Mouse (Mus musculus): Measurements from ENCODE around the gene Zfp446.
A peak's percentile ranks its signal among the peaks of the same experiment; 100 is the strongest.

Gene Zfp446

GRCm38 (mm10) chr7:12986906-12987305 is 9.3 kb downstream of the Zfp446 start:
- no peak for DNase-seq (ENCODE audit: inconsistent ontology term)

- no peak for DNase-seq (ENCODE audit: inconsistent ontology term)
Observed at GRCm38 (mm10) chr7:12987409-12988189, 10.0 kb downstream of the Zfp446 start.

GRCm38 (mm10) chr7:12992222-12992621 is 14.6 kb downstream of the Zfp446 start:
- DNase-seq (ENCODE audit: inconsistent ontology term) = no peak

GRCm38 (mm10) chr7:12993148-12993547 is 15.5 kb downstream of the Zfp446 start:
- DNase-seq (ENCODE audit: inconsistent ontology term) = no peak

- DNase-seq (ENCODE audit: inconsistent ontology term) = no peak
Observed at GRCm38 (mm10) chr7:12995862-12996261, 18.2 kb downstream of the Zfp446 start.

- no peak for DNase-seq (ENCODE audit: inconsistent ontology term)
Observed at GRCm38 (mm10) chr7:12997230-12997629, 19.6 kb downstream of the Zfp446 start.

GRCm38 (mm10) chr7:12998053-12998452 is 20.4 kb downstream of the Zfp446 start, which contains the start of gene Slc27a5:
Gene Slc27a5 (minus strand): TSS chr7:12998192.
- no peak for DNase-seq (ENCODE audit: inconsistent ontology term)

GRCm38 (mm10) chr7:12998851-12999250 is 21.2 kb downstream of the Zfp446 start, which contains the start of gene Trim28:
Gene Trim28 (plus strand): TSS chr7:12999114.
- no peak for DNase-seq (ENCODE audit: inconsistent ontology term)

- DNase-seq (ENCODE audit: inconsistent ontology term) = no peak
Observed at GRCm38 (mm10) chr7:13001584-13001983, 23.9 kb downstream of the Zfp446 start.

GRCm38 (mm10) chr7:13003380-13003779 is 25.7 kb downstream of the Zfp446 start:
- DNase-seq (ENCODE audit: inconsistent ontology term) = no peak

- DNase-seq (ENCODE audit: inconsistent ontology term) = no peak
Observed at GRCm38 (mm10) chr7:13006011-13006410, 28.4 kb downstream of the Zfp446 start.

GRCm38 (mm10) chr7:13006531-13006930 is 28.9 kb downstream of the Zfp446 start:
- no peak for DNase-seq (ENCODE audit: inconsistent ontology term)

GRCm38 (mm10) chr7:13007341-13008092 is 29.9 kb downstream of the Zfp446 start:
- DNase-seq (ENCODE audit: inconsistent ontology term) = no peak

GRCm38 (mm10) chr7:13009143-13010004 is 31.7 kb downstream of the Zfp446 start:
- peak; percentile 92 for DNase-seq (ENCODE audit: inconsistent ontology term)

- peak; percentile 42 for DNase-seq (ENCODE audit: inconsistent ontology term)
Observed at GRCm38 (mm10) chr7:13010005-13010908, 32.6 kb downstream of the Zfp446 start, which contains the start of gene Zbtb45. Gene Zbtb45 (minus strand): TSS chr7:13010034.

- no peak for DNase-seq (ENCODE audit: inconsistent ontology term)
Observed at GRCm38 (mm10) chr7:13013671-13014070, 36.0 kb downstream of the Zfp446 start.

- no peak for DNase-seq (ENCODE audit: inconsistent ontology term)
Observed at GRCm38 (mm10) chr7:13014275-13014839, 36.7 kb downstream of the Zfp446 start.

GRCm38 (mm10) chr7:13015217-13015616 is 37.6 kb downstream of the Zfp446 start:
- no peak for DNase-seq (ENCODE audit: inconsistent ontology term)

GRCm38 (mm10) chr7:13022773-13023535 is 45.3 kb downstream of the Zfp446 start:
- DNase-seq (ENCODE audit: inconsistent ontology term) = peak; percentile 85

Data from Muller cell, postnatal 12 days (primary cell).